Mouse (Mus musculus): ENCODE results near the gene Nkiras2. TPM values are rescaled to one million over a fixed set of nuclear protein-coding genes. Genes with fewer than 3 reads are reported as not detected.

The Nkiras2 gene
- total RNA-seq, 2 experiments from 2014 or later, result 28.1 to 29.6 TPM

GRCm38 (mm10) chr11:100671956-100672355 is 52.9 kb downstream of the Nkiras2 start:
- intact Hi-C loops (cut with DNase I), result no loop called here

GRCm38 (mm10) chr11:100673169-100673568 is 54.1 kb downstream of the Nkiras2 start:
- intact Hi-C loops (cut with DNase I), result no loop called here
- peak in 1 of 2 experiments; percentile 74 for DNase-seq (ENCODE audit: extremely low spot score in 1 of 2, low spot score in 2 of 2)

More at GRCm38 (mm10) chr11:100671956-100672355, 52.9 kb downstream of the Nkiras2 start:
- DNase-seq (ENCODE audit: extremely low spot score in 1 of 2, low spot score in 2 of 2), result no peak

Other genes starting within 250 kb of the Nkiras2 start
- 10 to 100 TPM; 46.3 to 49.9 TPM for gene Jup, start 221.5 kb upstream of the Nkiras2 start, total RNA-seq (2021)
- 1 to 10 TPM; 6.7 to 7.1 TPM for gene P3h4, start 204.4 kb upstream of the Nkiras2 start, total RNA-seq (2021)
- 10 to 100 TPM; 12.2 to 13.1 TPM for gene Fkbp10, start 203.5 kb upstream of the Nkiras2 start, total RNA-seq (2021)
- gene Nt5c3b, start 177.4 kb upstream of the Nkiras2 start, total RNA-seq (2021), result 10 to 100 TPM; 71.4 to 77.1 TPM
- 1 to 10 TPM; 1.6 to 1.9 TPM for gene Klhl10, start 177.3 kb upstream of the Nkiras2 start, total RNA-seq (2021)
- 10 to 100 TPM; 64.3 to 67.2 TPM for gene Klhl11, start 146.5 kb upstream of the Nkiras2 start, total RNA-seq (2021)
- gene Acly, start 91.2 kb upstream of the Nkiras2 start, total RNA-seq (2021), result 100 to 1,000 TPM; 138 to 151 TPM
- under 1 TPM; 0.53 to 0.77 TPM for gene Ttc25, start 73.6 kb upstream of the Nkiras2 start, total RNA-seq (2021)
- 100 to 1,000 TPM in 1 of 2 experiments, 10 to 100 TPM in 1; 73.3 to 104 TPM for gene Cnp, start 44.3 kb upstream of the Nkiras2 start, total RNA-seq (2021)
- gene Dnajc7, start 924 bp downstream of the Nkiras2 start, total RNA-seq (2021), result 100 to 1,000 TPM; 234 to 253 TPM
- gene Zfp385c, start 73.2 kb downstream of the Nkiras2 start, total RNA-seq (2021), result under 1 TPM; 0.21 to 0.75 TPM
- gene Dhx58, start 85.0 kb downstream of the Nkiras2 start, total RNA-seq (2021), result 1 to 10 TPM; 1.8 to 1.9 TPM
- gene Kat2a, start 93.2 kb downstream of the Nkiras2 start, total RNA-seq (2021), result 10 to 100 TPM; 68.3 to 68.6 TPM
- not detected for gene Hspb9, start 94.6 kb downstream of the Nkiras2 start, total RNA-seq (2021)
- 100 to 1,000 TPM; 162 to 167 TPM for gene Rab5c, start 119.0 kb downstream of the Nkiras2 start, total RNA-seq (2021)
- 1 to 10 TPM; 7.8 to 9.5 TPM for gene Kcnh4, start 140.7 kb downstream of the Nkiras2 start, total RNA-seq (2021)
- under 1 TPM in 1 of 2 experiments, not detected in 1; 0.86 TPM for gene Hcrt, start 143.7 kb downstream of the Nkiras2 start, total RNA-seq (2021)
- gene Ghdc, start 151.7 kb downstream of the Nkiras2 start, total RNA-seq (2021), result 1 to 10 TPM; 5.9 to 7.6 TPM
- gene Stat5b, start 231.5 kb downstream of the Nkiras2 start, total RNA-seq (2021), result 10 to 100 TPM; 12.4 to 13.4 TPM
- gene Stat5a, start 240.1 kb downstream of the Nkiras2 start, total RNA-seq (2021), result 1 to 10 TPM; 2.0 to 3.4 TPM